Mouse (Mus musculus) lung, adult 2 months (tissue): Measurements from ENCODE around the gene Gm14305. TPM values are rescaled to one million over a fixed set of nuclear protein-coding genes. Genes with fewer than 3 reads are reported as not detected.
"Not testable (repeated sequence)": the region's sequence is repeated elsewhere in the genome, so short reads cannot be mapped to it uniquely, and the experiment has no call there.

ENCODE experiments used
- DNase-seq: peaks from one replicate; pipeline ENCODE4 v3.0.0; 2022
- H3K4me1 ChIP-seq: fragments of 200-500 bp; 2 replicates; pipeline ENCODE4 v1.6.1; 2011; ENCODE audit warnings: low read length; ENCODE audit not compliant: control insufficient read depth, insufficient read depth
- H3K4me3 ChIP-seq: fragments of 200-500 bp; replicated peaks from 2 replicates; pipeline ENCODE3; 2011; ENCODE audit warnings: low read depth, mild to moderate bottlenecking, control low read depth, low read length; ENCODE audit errors: extremely low read depth
- WGBS: fragments of 180-500 bp; shearing (Covaris S2); methylation state at CpG from one replicate; pipeline ENCODE4 v1.1.7; 2018; 5-methylcytosine and 5-hydroxymethylcytosine counted together
- polyA plus RNA-seq: library from polyadenylated mRNA; depleted of rRNA; stranded (reverse); fragments of >200 nt; gene quantifications from 2 replicates; pipeline ENCODE4 v1.2.3, GENCODE M21; 2012; rRNA removed

Gene Gm14305
- polyA plus RNA-seq: 2.2 and 3.4 TPM in 2 replicates

GRCm38 (mm10) chr2:176708051-176708450, at the start of gene Gm14305:
Gene Gm14305, plus strand, starts transcription at chr2:176708328.
- H3K4me3 ChIP-seq, H3K4me1 ChIP-seq, DNase-seq: not testable (repeated sequence)
- 8% methylated on average over 4 of the region's 6 CpGs for WGBS

GRCm38 (mm10) chr2:176670222-176670621, 37.9 kb upstream of the Gm14305 start, which contains the start of gene Zfp973:
Gene Zfp973, plus strand, starts transcription at chr2:176670522.
- WGBS: no CpG with 5 or more reads among the region's 6 CpGs

More at GRCm38 (mm10) chr2:176670222-176670621, 37.9 kb upstream of the Gm14305 start, which contains the start of gene Zfp973:
- H3K4me1 ChIP-seq, DNase-seq, H3K4me3 ChIP-seq: not testable (repeated sequence)

Other genes starting within 250 kb of the Gm14305 start
- 1.4 and 1.6 TPM in 2 replicates for gene Gm14434, start 221.5 kb upstream of the Gm14305 start, polyA plus RNA-seq
- not detected in 2 replicates for gene Zfp967, start 187.3 kb upstream of the Gm14305 start, polyA plus RNA-seq
- 2.1 and 3.1 TPM in 2 replicates for gene Gm14308, start 72.0 kb upstream of the Gm14305 start, polyA plus RNA-seq
- 0.98 and 1.7 TPM in 2 replicates for gene Zfp973, start 37.8 kb upstream of the Gm14305 start, polyA plus RNA-seq
- gene Gm14295, start 90.3 kb downstream of the Gm14305 start, polyA plus RNA-seq: 1.6 and 2.8 TPM in 2 replicates
- not detected in 2 replicates for gene Gm14408, start 122.8 kb downstream of the Gm14305 start, polyA plus RNA-seq
- gene Gm14296, start 219.5 kb downstream of the Gm14305 start, polyA plus RNA-seq: 1.00 and 1.9 TPM in 2 replicates